Mouse (Mus musculus) heart, embryonic 14.5 days (tissue): ENCODE data around the gene Ssh1. TPM values are rescaled to one million over a fixed set of nuclear protein-coding genes. Genes with fewer than 3 reads are reported as not detected.

Source experiments
- ATAC-seq: fragments of 200-750 bp; cut with Nextera tagmentation; 2 replicates; pipeline ENCODE4 v1.8.0; 2017; ENCODE audit warnings: low read depth, moderate TSS enrichment; ENCODE audit not compliant: insufficient number of reproducible peaks, insufficient read depth, low FRiP score
- H3K27ac ChIP-seq, 2 experiments: fragments of 200-500 bp in 1 of 2; fragments of 300-500 bp in 1 of 2; sonication (generic) in 1 of 2; replicated peaks in 1 of 2; 2 replicates each; pipeline ENCODE4 v1.5.1; 2012 to 2014; ENCODE audit warnings: low read depth in 2 of 2, low read length in 2 of 2, control low read depth in 1 of 2, mild to moderate bottlenecking in 1 of 2, mixed read lengths in 1 of 2; ENCODE audit not compliant: control insufficient read depth in 1 of 2, insufficient read depth in 1 of 2
- H3K27me3 ChIP-seq: fragments of 300-500 bp; sonication (generic); 2 replicates; pipeline ENCODE4 v1.6.1; 2014; ENCODE audit warnings: mild to moderate bottlenecking, low read length, control low read depth; ENCODE audit not compliant: control insufficient read depth, insufficient read depth
- H3K36me3 ChIP-seq: fragments of 300-500 bp; sonication (generic); 2 replicates; pipeline ENCODE4 v1.6.1; 2014; ENCODE audit warnings: mild to moderate bottlenecking, control low read depth, low read length, mixed read lengths; ENCODE audit not compliant: control insufficient read depth, insufficient read depth
- H3K4me1 ChIP-seq, 2 experiments: fragments of 200-500 bp in 1 of 2; fragments of 300-500 bp in 1 of 2; sonication (generic) in 1 of 2; 2 replicates each; pipeline ENCODE4 v1.6.1; 2012 to 2014; ENCODE audit warnings: low read length in 2 of 2, control low read depth in 1 of 2, mixed read lengths in 1 of 2; ENCODE audit not compliant: control insufficient read depth in 2 of 2, insufficient read depth in 2 of 2
- H3K4me2 ChIP-seq: fragments of 300-500 bp; sonication (generic); 2 replicates; pipeline ENCODE4 v1.6.1; 2014; ENCODE audit warnings: mild to moderate bottlenecking, low read length
- H3K4me3 ChIP-seq, 2 experiments: fragments of 200-500 bp in 1 of 2; fragments of 300-500 bp in 1 of 2; sonication (generic) in 1 of 2; 2 replicates each; pipeline ENCODE4 v1.5.1; 2012 to 2014; ENCODE audit warnings: low read length in 2 of 2, mild to moderate bottlenecking in 2 of 2, control low read depth in 1 of 2, low read depth in 1 of 2, moderate library complexity in 1 of 2; ENCODE audit not compliant: control insufficient read depth in 1 of 2, insufficient read depth in 1 of 2
- H3K9ac ChIP-seq: fragments of 300-500 bp; sonication (generic); 2 replicates; pipeline ENCODE4 v1.6.1; 2014; ENCODE audit warnings: mild to moderate bottlenecking, low read length
- H3K9me3 ChIP-seq: fragments of 300-500 bp; sonication (generic); 2 replicates; pipeline ENCODE4 v1.6.1; 2016; ENCODE audit warnings: low read length, control low read depth; ENCODE audit not compliant: control insufficient read depth
- WGBS: fragments of 180-500 bp; shearing (Covaris S2); extraction: QIAGEN DNeasy Blood & Tissue Kit; methylation state at CpG from one replicate; pipeline ENCODE4 v1.1.7; 2014; 5-methylcytosine and 5-hydroxymethylcytosine counted together
- polyA plus RNA-seq: library from polyadenylated mRNA; unstranded; fragments of >200 nt; fragmentation: Nextera tagmentation; extraction: Ambion mirVana; gene quantifications from 2 replicates; pipeline ENCODE4 v1.2.1, GENCODE M21; 2014

The Ssh1 gene
- polyA plus RNA-seq, 1 experiment from 2014 or later, result 16.4 TPM

DNA sequence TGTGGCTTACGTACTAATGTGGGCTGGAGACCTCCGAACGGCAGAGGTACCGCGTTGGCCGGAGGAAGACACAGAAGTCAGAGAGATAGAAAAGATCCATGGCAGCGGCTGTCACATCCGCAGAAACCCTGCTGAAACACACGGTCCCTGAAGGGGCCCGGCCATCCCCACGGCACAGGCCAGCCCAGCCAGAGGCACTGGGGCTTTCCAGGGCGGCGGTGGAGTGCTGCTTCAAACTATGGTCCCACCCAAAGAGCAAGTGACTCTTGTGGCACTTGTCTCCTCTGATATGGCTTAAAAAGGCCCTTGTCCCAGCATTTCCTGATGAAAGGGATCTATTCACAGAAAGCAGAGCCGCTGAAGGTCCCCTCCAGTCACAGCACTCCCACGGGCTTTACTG lies 19.1 kb downstream of the Ssh1 start:
- no peak overlapping the region; a peak in 1 of 4 replicates for H3K4me3 ChIP-seq
- WGBS, result 18% methylated on average over 15 of the region's 15 CpGs

DNA sequence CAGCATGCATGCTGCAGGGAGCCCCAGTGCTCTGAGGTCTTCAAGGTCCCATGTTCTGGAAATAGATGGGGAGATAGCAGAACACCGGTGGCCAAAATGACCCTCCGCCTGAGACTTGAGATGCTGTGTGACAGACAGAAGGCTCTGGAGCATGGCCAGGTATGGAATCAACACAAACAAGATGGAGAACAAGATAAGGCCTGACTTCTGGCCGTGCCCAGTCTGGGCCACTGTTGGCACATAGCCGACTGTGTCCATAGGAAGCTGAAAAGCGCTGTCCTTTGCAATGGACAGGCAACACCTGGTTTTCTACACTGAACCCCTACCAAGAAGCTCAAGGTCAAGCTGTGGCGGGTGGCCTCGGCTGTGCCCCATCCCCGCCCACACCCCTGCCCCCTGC lies 19.9 kb downstream of the Ssh1 start:
- no peak for ATAC-seq
- Histone ChIP-seq H3K4me3 (no peak overlapping the region), H3K9ac (peak overlapping the region; percentile 51), H3K36me3 (peaks cover 24% of the 10 kb centered on the region), H3K4me2 (peak overlapping the region; percentile 48), H3K4me1 (peaks cover 34 to 48% of the 10 kb centered on the region in 2 experiments), H3K27me3 (no peaks in the 10 kb centered on the region), H3K27ac (peak overlapping the region; percentile 37 to 84; a peak in 2 of 4 replicates), H3K9me3 (no peaks in the 10 kb centered on the region)
- WGBS, result 70% methylated on average over 8 of the region's 8 CpGs

More for the DNA sequence above, 19.1 kb downstream of the Ssh1 start:
- Histone ChIP-seq H3K4me1 (peaks cover 34 to 48% of the 10 kb centered on the region in 2 experiments), H3K27ac (peak overlapping the region; percentile 20 to 84), H3K36me3 (peaks cover 16% of the 10 kb centered on the region), H3K9me3 (no peaks in the 10 kb centered on the region), H3K4me2 (peak overlapping the region; percentile 48), H3K27me3 (no peaks in the 10 kb centered on the region), H3K9ac (peak overlapping the region; percentile 51)
- peak; percentile 23; the same call in 1 of the 2 replicates for ATAC-seq

DNA sequence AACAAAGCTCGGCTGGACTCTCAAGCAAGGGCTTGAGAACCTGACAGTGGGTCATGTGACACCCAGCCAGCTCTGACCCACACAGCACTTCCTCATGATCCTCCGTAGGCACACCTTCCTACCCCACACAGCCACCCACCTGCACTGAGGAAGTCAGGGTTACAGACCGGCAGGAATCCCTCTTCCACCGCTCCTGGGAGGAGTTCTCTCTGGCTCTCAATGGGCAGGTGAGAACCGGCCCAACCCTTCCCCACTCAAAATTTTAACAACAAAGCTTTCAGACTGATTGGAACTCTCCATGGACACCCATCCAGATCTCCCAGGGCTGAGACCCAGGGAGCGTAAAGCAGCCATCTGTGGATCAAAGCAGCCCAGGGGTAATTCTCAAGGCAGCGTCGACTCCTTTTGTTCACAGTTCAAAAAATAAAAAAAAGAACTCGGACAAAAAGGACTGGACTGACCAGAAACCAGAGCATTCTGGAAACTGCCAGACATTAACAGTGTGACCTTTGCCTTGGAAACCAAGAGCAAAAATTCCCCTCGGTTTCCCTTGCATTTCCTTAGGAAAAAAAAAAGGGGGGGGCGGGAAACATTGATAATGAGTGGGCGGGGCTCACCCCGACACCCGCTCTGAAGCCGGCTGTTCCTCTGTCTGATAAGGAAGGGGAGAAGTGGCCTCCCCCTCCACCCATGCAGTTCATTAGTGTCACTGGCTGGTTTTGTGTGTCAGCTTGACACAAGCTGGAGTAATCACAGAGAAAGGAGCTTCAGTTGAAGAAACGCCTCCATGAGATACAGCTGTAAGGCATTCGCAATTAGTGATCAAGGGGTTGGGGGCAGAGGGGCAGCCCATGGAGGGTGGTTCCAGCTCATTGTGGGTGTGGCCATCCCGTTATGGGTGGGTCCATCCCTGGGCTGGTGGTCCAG lies 20.8 kb downstream of the Ssh1 start:
- peak; percentile 29 for ATAC-seq
- peaks cover 27% of the 10 kb centered on the region for H3K36me3 ChIP-seq
- peak overlapping the region; percentile 48 for H3K4me2 ChIP-seq
- H3K27ac ChIP-seq, result peak overlapping the region; percentile 33 to 84
- H3K9ac ChIP-seq, result peak overlapping the region; percentile 60
- H3K4me3 ChIP-seq, result 0 out of 4 replicates have a peak overlapping the region, but pooled peaks of 1 of the 2 experiments have one; percentile 9
- WGBS, result 24% methylated on average over 18 of the region's 18 CpGs
- H3K9me3 ChIP-seq, result no peaks in the 10 kb centered on the region
- H3K27me3 ChIP-seq, result no peaks in the 10 kb centered on the region
- peaks cover 34 to 48% of the 10 kb centered on the region in 2 experiments for H3K4me1 ChIP-seq

DNA sequence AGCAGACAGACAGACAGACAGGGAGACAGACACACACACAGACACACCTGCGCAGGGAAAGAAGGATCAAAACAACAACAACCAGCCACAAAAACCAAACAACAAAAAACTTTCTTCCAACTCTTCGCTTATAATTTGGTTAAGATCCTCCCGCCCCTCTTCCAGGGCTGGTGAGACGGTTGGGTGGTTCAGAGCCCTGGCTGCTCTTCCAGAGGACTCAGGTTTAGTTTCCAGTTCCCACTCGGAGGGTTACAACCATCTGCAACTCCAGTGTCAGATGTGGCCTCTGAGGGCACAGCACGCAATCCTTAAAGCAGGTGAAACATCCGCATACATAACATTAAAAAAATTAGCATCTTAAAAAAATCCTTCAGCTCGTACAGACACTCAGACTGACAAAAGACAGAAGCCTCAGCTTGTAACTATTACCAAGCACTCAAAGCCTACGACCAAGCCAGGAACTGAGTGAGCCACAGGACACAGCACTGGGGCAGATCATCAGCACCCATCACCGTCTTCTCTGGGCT lies 22.2 kb downstream of the Ssh1 start:
- Histone ChIP-seq H3K4me3 (no peak overlapping the region), H3K9ac (no peak overlapping the region), H3K4me2 (no peak overlapping the region), H3K36me3 (peaks cover 34% of the 10 kb centered on the region), H3K27ac (no peak overlapping the region), H3K4me1 (peaks cover 30 to 43% of the 10 kb centered on the region in 2 experiments), H3K9me3 (no peaks in the 10 kb centered on the region), H3K27me3 (no peaks in the 10 kb centered on the region)
- no peak for ATAC-seq
- WGBS, result 79% methylated on average over 10 of the region's 10 CpGs

- Histone ChIP-seq H3K4me3 (no peak overlapping the region), H3K9ac (no peak overlapping the region), H3K27ac (no peak overlapping the region), H3K36me3 (peaks cover 63% of the 10 kb centered on the region), H3K27me3 (no peaks in the 10 kb centered on the region), H3K9me3 (no peaks in the 10 kb centered on the region), H3K4me2 (no peak overlapping the region), H3K4me1 (peaks cover 7 to 15% of the 10 kb centered on the region in 2 experiments; a peak in 3 of 4 replicates)
- ATAC-seq, result no peak
- whole genome bisulfite sequencing, result 84% methylated on average over 11 of the region's 11 CpGs
These were observed 25.3 kb downstream of the Ssh1 start for GRCm38 (mm10) chr5:113968371-113968770.

DNA sequence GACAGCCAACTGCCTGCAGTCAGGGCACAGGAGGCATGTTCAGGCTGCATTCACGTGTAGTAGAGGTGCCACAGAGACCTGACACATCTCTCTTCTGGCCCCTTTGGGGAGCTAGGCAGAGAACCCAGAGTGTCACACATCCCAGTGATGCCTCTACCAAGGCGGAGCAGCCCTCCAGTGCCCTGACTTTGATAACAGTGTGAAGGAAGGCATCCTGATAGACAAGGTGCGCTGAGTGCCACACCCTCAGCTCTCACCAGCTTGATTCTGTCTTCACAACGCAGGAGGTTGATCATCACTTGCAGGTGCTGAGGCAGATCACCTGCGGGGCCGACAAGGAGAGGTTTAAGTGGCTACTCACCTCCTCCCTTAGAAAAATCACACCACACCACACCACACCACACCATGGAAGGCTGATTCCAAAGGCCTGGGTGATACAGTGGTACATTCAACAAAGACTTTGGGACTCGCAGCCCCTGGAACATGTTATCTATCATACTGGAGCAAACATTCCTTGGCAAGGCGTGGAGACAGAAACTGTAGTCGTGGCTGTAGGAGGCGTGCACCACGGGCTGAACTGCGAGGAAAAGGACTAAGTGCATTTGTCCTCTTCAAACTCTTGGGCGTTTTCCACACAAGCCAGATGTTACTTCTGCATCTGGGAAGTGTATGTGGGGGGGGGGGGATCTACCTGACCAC lies 27.1 kb downstream of the Ssh1 start:
- H3K9ac ChIP-seq, result no peak overlapping the region
- no peak overlapping the region for H3K27ac ChIP-seq
- H3K36me3 ChIP-seq, result peaks cover 63% of the 10 kb centered on the region
- H3K9me3 ChIP-seq, result no peaks in the 10 kb centered on the region
- no peak overlapping the region for H3K4me3 ChIP-seq
- no peak overlapping the region for H3K4me2 ChIP-seq
- H3K27me3 ChIP-seq, result no peaks in the 10 kb centered on the region
- peaks cover 3 to 17% of the 10 kb centered on the region in 2 experiments for H3K4me1 ChIP-seq
- ATAC-seq, result no peak
- 61% methylated on average over 13 of the region's 13 CpGs for WGBS

- Histone ChIP-seq H3K9me3 (no peaks in the 10 kb centered on the region), H3K27ac (no peak overlapping the region), H3K4me2 (no peak overlapping the region), H3K9ac (no peak overlapping the region), H3K4me3 (no peak overlapping the region), H3K4me1 (peaks cover 6 to 21% of the 10 kb centered on the region in 2 experiments), H3K27me3 (no peaks in the 10 kb centered on the region), H3K36me3 (peaks cover 63% of the 10 kb centered on the region)
- no peak for ATAC-seq
- 88% methylated on average over 7 of the region's 7 CpGs for WGBS
These were observed 28.0 kb downstream of the Ssh1 start for GRCm38 (mm10) chr5:113965659-113966185.
